Mouse (Mus musculus): Measurements from ENCODE around the gene Antxr2.

Antxr2 gene

GRCm38 (mm10) chr5:97834770-97835169, 196.1 kb downstream of the Antxr2 start:
- no peak for DNase-seq (ENCODE audit: low read depth)

Data from c-Kit-positive CD71-positive TER-119-negative erythroid progenitor cells, embryonic 14.5 days (primary cell).